Mouse (Mus musculus): ENCODE results near the gene Dlx3. TPM values are rescaled to one million over a fixed set of nuclear protein-coding genes. Genes with fewer than 3 reads are reported as not detected.

Dlx3 gene
- polyA plus RNA-seq, 2 experiments: 0.01 TPM; not detected in 1

- TF ChIP-seq EP300 (IDR thresholded peaks at IDR 0.05; ENCODE audit: low read depth) (no peak), CTCF (IDR thresholded peaks at IDR 0.05; ENCODE audit: low read depth) (no peak)
- Histone ChIP-seq H3K9me3 (ENCODE audit: control insufficient read depth, low read length) (no peaks in the 10 kb centered on the region), H3K4me2 (ENCODE audit: low read depth) (no peak overlapping the region), H3K27ac (no peak overlapping the region), H3K4me3 (ENCODE audit: insufficient read depth in 1 of 2, low read depth in 2 of 2, low read length in 2 of 2) (no peak overlapping the region), H3K36me3 (replicated peaks; ENCODE audit: control insufficient read depth, insufficient read depth, low read depth) (no peaks in the 10 kb centered on the region), H3K4me1 (replicated peaks; ENCODE audit: control insufficient read depth in 2 of 2, insufficient read depth in 2 of 2, low read length in 1 of 2) (peaks cover 0 to 4% of the 10 kb centered on the region in 2 experiments; a peak in 1 of 4 replicates), H3K9ac (replicated peaks) (no peak overlapping the region), H3K27me3 (ENCODE audit: control insufficient read depth, insufficient read depth, low read length) (no peaks in the 10 kb centered on the region)
- DNase-seq (ENCODE audit: low read depth in 3 of 3, low spot score in 3 of 3) (no peak), ATAC-seq (ENCODE audit: insufficient read depth) (no peak)
- 69% methylated on average over 5 of the region's 5 CpGs for WGBS (ENCODE audit: insufficient replicate concordance)
Observed at GRCm38 (mm10) chr11:95098346-95099095, 21.4 kb upstream of the Dlx3 start.

- H3K9me3 ChIP-seq (ENCODE audit: control insufficient read depth, low read length): no peaks in the 10 kb centered on the region
- H3K4me2 ChIP-seq (ENCODE audit: low read depth): no peak overlapping the region
- no peak for TF ChIP-seq EP300 (IDR thresholded peaks at IDR 0.05; ENCODE audit: low read depth)
- TF ChIP-seq CTCF (IDR thresholded peaks at IDR 0.05; ENCODE audit: low read depth): no peak
- no peak overlapping the region for H3K4me3 ChIP-seq (ENCODE audit: insufficient read depth in 1 of 2, low read depth in 2 of 2, low read length in 2 of 2)
- H3K9ac ChIP-seq (replicated peaks): no peak overlapping the region
- WGBS (ENCODE audit: insufficient replicate concordance): 31% methylated on average over 3 of the region's 3 CpGs
- peaks cover 0 to 9% of the 10 kb centered on the region in 2 experiments; a peak in 2 of 4 replicates for H3K4me1 ChIP-seq (replicated peaks; ENCODE audit: control insufficient read depth in 2 of 2, insufficient read depth in 2 of 2, low read length in 1 of 2)
- no peak for ATAC-seq (ENCODE audit: insufficient read depth)
- H3K27ac ChIP-seq: no peak overlapping the region
- no peaks in the 10 kb centered on the region for H3K36me3 ChIP-seq (replicated peaks; ENCODE audit: control insufficient read depth, insufficient read depth, low read depth)
- H3K27me3 ChIP-seq (ENCODE audit: control insufficient read depth, insufficient read depth, low read length): peaks cover 2% of the 10 kb centered on the region
- no peak for DNase-seq (ENCODE audit: low read depth in 3 of 3, low spot score in 3 of 3)
Observed at GRCm38 (mm10) chr11:95100393-95100792, 19.5 kb upstream of the Dlx3 start.

- no peaks in the 10 kb centered on the region for H3K36me3 ChIP-seq (replicated peaks; ENCODE audit: control insufficient read depth, insufficient read depth, low read depth)
- no peaks in the 10 kb centered on the region for H3K9me3 ChIP-seq (ENCODE audit: control insufficient read depth, low read length)
- H3K4me1 ChIP-seq (replicated peaks; ENCODE audit: control insufficient read depth in 2 of 2, insufficient read depth in 2 of 2, low read length in 1 of 2): peaks cover 0 to 9% of the 10 kb centered on the region in 2 experiments; a peak in 2 of 4 replicates
- ATAC-seq (ENCODE audit: insufficient read depth) (no peak), DNase-seq (ENCODE audit: low read depth in 3 of 3, low spot score in 3 of 3) (no peak)
- 14% methylated on average over 16 of the region's 16 CpGs for WGBS (ENCODE audit: insufficient replicate concordance)
- no peak overlapping the region for H3K9ac ChIP-seq (replicated peaks)
- H3K27ac ChIP-seq: no peak overlapping the region
- no peak overlapping the region for H3K4me3 ChIP-seq (ENCODE audit: insufficient read depth in 1 of 2, low read depth in 2 of 2, low read length in 2 of 2)
- TF ChIP-seq EP300 (IDR thresholded peaks at IDR 0.05; ENCODE audit: low read depth) (no peak), CTCF (IDR thresholded peaks at IDR 0.05; ENCODE audit: low read depth) (no peak)
- no peak overlapping the region for H3K4me2 ChIP-seq (ENCODE audit: low read depth)
- H3K27me3 ChIP-seq (ENCODE audit: control insufficient read depth, insufficient read depth, low read length): peaks cover 10% of the 10 kb centered on the region
Observed at GRCm38 (mm10) chr11:95101071-95101788, 18.7 kb upstream of the Dlx3 start.

GRCm38 (mm10) chr11:95102161-95102904, 17.6 kb upstream of the Dlx3 start:
- Histone ChIP-seq H3K9ac (replicated peaks) (no peak overlapping the region), H3K9me3 (ENCODE audit: control insufficient read depth, low read length) (no peaks in the 10 kb centered on the region), H3K4me2 (ENCODE audit: low read depth) (no peak overlapping the region), H3K27ac (no peak overlapping the region), H3K27me3 (ENCODE audit: control insufficient read depth, insufficient read depth, low read length) (peaks cover 14% of the 10 kb centered on the region), H3K4me3 (ENCODE audit: insufficient read depth in 1 of 2, low read depth in 2 of 2, low read length in 2 of 2) (no peak overlapping the region), H3K4me1 (replicated peaks; ENCODE audit: control insufficient read depth in 2 of 2, insufficient read depth in 2 of 2, low read length in 1 of 2) (peaks cover 0 to 6% of the 10 kb centered on the region in 2 experiments; a peak in 2 of 4 replicates), H3K36me3 (replicated peaks; ENCODE audit: control insufficient read depth, insufficient read depth, low read depth) (no peaks in the 10 kb centered on the region)
- TF ChIP-seq CTCF (IDR thresholded peaks at IDR 0.05; ENCODE audit: low read depth) (no peak), EP300 (IDR thresholded peaks at IDR 0.05; ENCODE audit: low read depth) (no peak)
- no peak for DNase-seq (ENCODE audit: low read depth in 3 of 3, low spot score in 3 of 3)
- no peak for ATAC-seq (ENCODE audit: insufficient read depth)
- 65% methylated on average over 19 of the region's 19 CpGs for WGBS (ENCODE audit: insufficient replicate concordance)

Measured in liver, embryonic 14.5 days (tissue).